Mouse (Mus musculus): Measurements from ENCODE around the gene Scarf1.

Gene Scarf1

GRCm38 (mm10) chr11:75513336-75513735, at the start of gene Scarf1:
Gene Scarf1, plus strand, starts transcription at chr11:75513540.
- DNase-seq = peak; percentile 82 to 84

GRCm38 (mm10) chr11:75463624-75464023, 49.7 kb upstream of the Scarf1 start:
- peak in 1 of 2 experiments; percentile 15 for DNase-seq

- no peak for DNase-seq
Observed at GRCm38 (mm10) chr11:75464417-75464816, 48.9 kb upstream of the Scarf1 start.

GRCm38 (mm10) chr11:75465051-75465450, 48.3 kb upstream of the Scarf1 start:
- no peak for DNase-seq

GRCm38 (mm10) chr11:75466731-75467505, 46.4 kb upstream of the Scarf1 start:
- DNase-seq = peak in 1 of 2 experiments; percentile 35

- peak; percentile 67 to 77 for DNase-seq
Observed at GRCm38 (mm10) chr11:75467512-75468215, 45.7 kb upstream of the Scarf1 start.

- peak in 1 of 2 experiments; percentile 53 for DNase-seq
Observed at GRCm38 (mm10) chr11:75468410-75468809, 44.9 kb upstream of the Scarf1 start.

- peak; percentile 47 to 48 for DNase-seq
Observed at GRCm38 (mm10) chr11:75469261-75469660, 44.1 kb upstream of the Scarf1 start.

- DNase-seq = no peak
Observed at GRCm38 (mm10) chr11:75470675-75471074, 42.7 kb upstream of the Scarf1 start.

GRCm38 (mm10) chr11:75472469-75473081, 40.8 kb upstream of the Scarf1 start:
- DNase-seq = no peak

GRCm38 (mm10) chr11:75473376-75473775, 40.0 kb upstream of the Scarf1 start:
- no peak for DNase-seq

- no peak for DNase-seq
Observed at GRCm38 (mm10) chr11:75486192-75486591, 27.1 kb upstream of the Scarf1 start.

GRCm38 (mm10) chr11:75486601-75487285, 26.6 kb upstream of the Scarf1 start, which contains the start of gene Prpf8:
Gene Prpf8, plus strand, starts transcription at chr11:75486816.
- DNase-seq = peak; percentile 96 to 98

- DNase-seq = no peak
Observed at GRCm38 (mm10) chr11:75487496-75487895, 25.8 kb upstream of the Scarf1 start.

GRCm38 (mm10) chr11:75494296-75495049, 18.9 kb upstream of the Scarf1 start:
- DNase-seq = no peak

- DNase-seq = no peak
Observed at GRCm38 (mm10) chr11:75498126-75498525, 15.2 kb upstream of the Scarf1 start.

- no peak for DNase-seq
Observed at GRCm38 (mm10) chr11:75508162-75508561, 5.2 kb upstream of the Scarf1 start.

GRCm38 (mm10) chr11:75508904-75509303, 4.4 kb upstream of the Scarf1 start:
- peak; percentile 21 to 56 for DNase-seq

GRCm38 (mm10) chr11:75509741-75510626, 3.4 kb upstream of the Scarf1 start, which contains the start of gene Rilp:
Gene Rilp, plus strand, starts transcription at chr11:75510094.
- DNase-seq = peak; percentile 93 to 98

- peak; percentile 95 to 99 for DNase-seq
Observed at GRCm38 (mm10) chr11:75510627-75510993, 2.7 kb upstream of the Scarf1 start.

GRCm38 (mm10) chr11:75511213-75511612, 2.1 kb upstream of the Scarf1 start:
- DNase-seq = peak; percentile 51 to 65
